Mouse (Mus musculus) spleen, adult 2 months (tissue): ENCODE measurements around the gene Zfp791. TPM values are rescaled to one million over a fixed set of nuclear protein-coding genes. Genes with fewer than 3 reads are reported as not detected.

Source experiments
- DNase-seq, 2 experiments: peaks; one replicate each; pipeline versions ENCODE4 v3.0.0 to v3.0.0-alpha.2; 2012 to 2021; ENCODE audit warnings: low spot score in 2 of 2, low read depth in 1 of 2
- H3K27ac ChIP-seq: fragments of 200-500 bp; 2 replicates; pipeline ENCODE4 v1.5.1; 2012; ENCODE audit warnings: low read length, inconsistent platforms; ENCODE audit not compliant: insufficient read depth
- H3K27me3 ChIP-seq: fragments of 200-500 bp; 2 replicates; pipeline ENCODE4 v1.6.1; 2012; ENCODE audit warnings: mild to moderate bottlenecking, moderate library complexity, low read length, inconsistent platforms; ENCODE audit not compliant: control insufficient read depth, insufficient read depth
- H3K36me3 ChIP-seq: fragments of 200-500 bp; 2 replicates; pipeline ENCODE4 v1.6.1; 2012; ENCODE audit warnings: mild to moderate bottlenecking, low read length, inconsistent platforms; ENCODE audit not compliant: control insufficient read depth, insufficient read depth
- H3K4me1 ChIP-seq: fragments of 200-500 bp; 2 replicates; pipeline ENCODE4 v1.6.1; 2011; ENCODE audit warnings: inconsistent platforms; ENCODE audit not compliant: control insufficient read depth, insufficient read depth, insufficient read length
- H3K4me3 ChIP-seq: fragments of 200-500 bp; 2 replicates; pipeline ENCODE4 v1.5.1; 2011; ENCODE audit warnings: mild to moderate bottlenecking, inconsistent platforms; ENCODE audit not compliant: insufficient read depth, insufficient read length; ENCODE audit errors: extremely low read depth
- CTCF ChIP-seq: fragments of 200-500 bp; IDR thresholded peaks from 2 replicates; pipeline ENCODE4 v1.5.1; 2011; ENCODE audit warnings: mild to moderate bottlenecking, inconsistent platforms; ENCODE audit not compliant: insufficient read depth, insufficient read length, insufficient replicate concordance; ENCODE audit errors: extremely low read depth
- POLR2A ChIP-seq: fragments of 200-500 bp; IDR thresholded peaks from 2 replicates; pipeline ENCODE4 v1.6.1; 2011; ENCODE audit warnings: low read depth, low read length, inconsistent platforms
- WGBS: fragments of 180-500 bp; shearing (Covaris S2); methylation state at CpG from one replicate; pipeline ENCODE4 v1.1.7; 2018; 5-methylcytosine and 5-hydroxymethylcytosine counted together
- polyA plus RNA-seq: library from polyadenylated mRNA; depleted of rRNA; stranded (reverse); fragments of >200 nt; gene quantifications from 2 replicates; pipeline ENCODE4 v1.2.3, GENCODE M21; 2012; rRNA removed

Zfp791 gene
- polyA plus RNA-seq, 1 experiment: 0.05 TPM

- no peaks in the 10 kb centered on the region for H3K27me3 ChIP-seq
- no peak within 1 kb of the TSS for H3K27ac ChIP-seq
- H3K4me1 ChIP-seq: peaks cover 3% of the 10 kb centered on the region; the same call in 1 of the 2 replicates
- DNase-seq: no peak
- no peaks in the 10 kb centered on the region for H3K36me3 ChIP-seq
- H3K4me3 ChIP-seq: no peak within 1 kb of the TSS
- no peak for TF ChIP-seq POLR2A
- no peak for TF ChIP-seq CTCF
Observed at GRCm38 (mm10) chr8:85067982-85068381, 54.9 kb downstream of the Zfp791 start, which contains the start of gene Gm5741. Gm5741 (minus strand) TSS chr8:85067982.

GRCm38 (mm10) chr8:85067155-85067554 is 55.7 kb downstream of the Zfp791 start:
- 96% methylated on average over 2 of the region's 2 CpGs for WGBS
- no peaks in the 10 kb centered on the region for H3K4me1 ChIP-seq
- no peak overlapping the region for H3K4me3 ChIP-seq
- H3K27me3 ChIP-seq: no peaks in the 10 kb centered on the region
- no peak overlapping the region for H3K27ac ChIP-seq
- H3K36me3 ChIP-seq: no peaks in the 10 kb centered on the region
- no peak for DNase-seq
- no peak for TF ChIP-seq POLR2A
- TF ChIP-seq CTCF: no peak

GRCm38 (mm10) chr8:85065213-85065612 is 57.7 kb downstream of the Zfp791 start:
- H3K27ac ChIP-seq: no peak overlapping the region
- DNase-seq: no peak
- WGBS: 81% methylated on average over 2 of the region's 2 CpGs

GRCm38 (mm10) chr8:85062603-85063002 is 60.3 kb downstream of the Zfp791 start:
- no peaks in the 10 kb centered on the region for H3K36me3 ChIP-seq
- DNase-seq: no peak
- no peaks in the 10 kb centered on the region for H3K27me3 ChIP-seq
- no peak for TF ChIP-seq POLR2A
- TF ChIP-seq CTCF: no peak
- H3K4me3 ChIP-seq: no peak overlapping the region
- peaks cover 2% of the 10 kb centered on the region for H3K4me1 ChIP-seq
- WGBS: over 99% methylated on average over 4 of the region's 4 CpGs
- H3K27ac ChIP-seq: no peak overlapping the region

More at GRCm38 (mm10) chr8:85065213-85065612, 57.7 kb downstream of the Zfp791 start:
- H3K4me3 ChIP-seq: no peak overlapping the region
- H3K27me3 ChIP-seq: no peaks in the 10 kb centered on the region
- TF ChIP-seq POLR2A (no peak), CTCF (no peak)
- peaks cover 2% of the 10 kb centered on the region for H3K4me1 ChIP-seq
- H3K36me3 ChIP-seq: no peaks in the 10 kb centered on the region

- TF ChIP-seq CTCF (no peak), POLR2A (no peak)
- H3K27ac ChIP-seq: no peak within 1 kb of the TSS
- H3K4me3 ChIP-seq: peak within 1 kb of the TSS; percentile 94
- DNase-seq: peak; percentile 85 to 87
- no peaks in the 10 kb centered on the region for H3K27me3 ChIP-seq
- peaks cover 6% of the 10 kb centered on the region; the same call in 1 of the 2 replicates for H3K36me3 ChIP-seq
- peaks cover 2% of the 10 kb centered on the region for H3K4me1 ChIP-seq
- WGBS: under 1% methylated on average over 53 of the region's 53 CpGs
Observed at GRCm38 (mm10) chr8:85059879-85060616, 62.8 kb downstream of the Zfp791 start, which contains the start of gene Fbxw9. Fbxw9 (plus strand) TSS chr8:85060055.

Other genes with a start within 250 kb of the Zfp791 start
- gene Gcdh, start 229.2 kb downstream of the Zfp791 start, polyA plus RNA-seq: 44.2 and 48.3 TPM in 2 replicates
- gene Klf1, start 221.2 kb downstream of the Zfp791 start, polyA plus RNA-seq: 46.5 and 70.0 TPM in 2 replicates
- gene Dnase2a, start 214.5 kb downstream of the Zfp791 start, polyA plus RNA-seq: 43.4 and 44.9 TPM in 2 replicates
- gene Mast1, start 185.7 kb downstream of the Zfp791 start, polyA plus RNA-seq: 0.70 and 0.74 TPM in 2 replicates
- gene Rtbdn, start 176.1 kb downstream of the Zfp791 start, polyA plus RNA-seq: not detected in 2 replicates
- not detected in 2 replicates for gene Gm49661, start 153.7 kb downstream of the Zfp791 start, polyA plus RNA-seq
- 149 and 164 TPM in 2 replicates for gene Prdx2, start 153.5 kb downstream of the Zfp791 start, polyA plus RNA-seq
- gene Rnaseh2a, start 153.3 kb downstream of the Zfp791 start, polyA plus RNA-seq: 34.2 and 35.6 TPM in 2 replicates
- gene Junb, start 144.4 kb downstream of the Zfp791 start, polyA plus RNA-seq: 89.2 and 154 TPM in 2 replicates
- 3.6 and 3.9 TPM in 2 replicates for gene Hook2, start 132.5 kb downstream of the Zfp791 start, polyA plus RNA-seq
- not detected in 2 replicates for gene Best2, start 108.6 kb downstream of the Zfp791 start, polyA plus RNA-seq
- 71.6 and 72.0 TPM in 2 replicates for gene Asna1, start 97.8 kb downstream of the Zfp791 start, polyA plus RNA-seq
- gene Trir, start 96.3 kb downstream of the Zfp791 start, polyA plus RNA-seq: 87.8 and 137 TPM in 2 replicates
- 40.0 and 47.5 TPM in 2 replicates for gene Tnpo2, start 86.2 kb downstream of the Zfp791 start, polyA plus RNA-seq
- 18.8 and 22.5 TPM in 2 replicates for gene Fbxw9, start 63.0 kb downstream of the Zfp791 start, polyA plus RNA-seq
- 0.48 and 1.4 TPM in 2 replicates for gene Gm5741, start 55.1 kb downstream of the Zfp791 start, polyA plus RNA-seq
- gene Dhps, start 51.3 kb downstream of the Zfp791 start, polyA plus RNA-seq: 40.6 and 84.9 TPM in 2 replicates
- 68.5 and 73.6 TPM in 2 replicates for gene Wdr83os, start 42.4 kb downstream of the Zfp791 start, polyA plus RNA-seq
- 20.6 and 26.3 TPM in 2 replicates for gene Wdr83, start 41.8 kb downstream of the Zfp791 start, polyA plus RNA-seq
- 163 and 165 TPM in 2 replicates for gene Man2b1, start 39.8 kb downstream of the Zfp791 start, polyA plus RNA-seq
- 0.04 TPM in 1 of 2 replicates, not detected in the other for gene Cks1brt, start 28.8 kb upstream of the Zfp791 start, polyA plus RNA-seq
- gene Olfr371, start 102.9 kb upstream of the Zfp791 start, polyA plus RNA-seq: not detected in 2 replicates
- 8.3 and 8.6 TPM in 2 replicates for gene Orc6, start 176.5 kb upstream of the Zfp791 start, polyA plus RNA-seq
- 4.9 and 5.9 TPM in 2 replicates for gene Vps35, start 176.7 kb upstream of the Zfp791 start, polyA plus RNA-seq